Mouse (Mus musculus) hindbrain, embryonic 14.5 days (tissue): Measurements from ENCODE around the gene Hes6. TPM values are rescaled to one million over a fixed set of nuclear protein-coding genes. Genes with fewer than 3 reads are reported as not detected.
A peak's percentile ranks its signal among the peaks of the same experiment; 100 is the strongest.

Experiments used
- ATAC-seq: fragments of 200-750 bp; cut with Nextera tagmentation; 2 replicates; pipeline ENCODE4 v1.8.0; 2017; ENCODE audit warnings: moderate number of reproducible peaks, mild to moderate bottlenecking, moderate TSS enrichment, moderate library complexity; ENCODE audit not compliant: low FRiP score
- DNase-seq: peaks from one replicate; pipeline ENCODE4 v3.0.0-alpha.2; 2015; ENCODE audit warnings: low spot score
- H3K27ac ChIP-seq: fragments of 300-500 bp; sonication (generic); 2 replicates; pipeline ENCODE4 v1.5.1; 2014; ENCODE audit warnings: mild to moderate bottlenecking, moderate library complexity
- H3K27me3 ChIP-seq: fragments of 300-500 bp; sonication (generic); 2 replicates; pipeline ENCODE4 v1.6.1; 2014; ENCODE audit warnings: mild to moderate bottlenecking, low read length, mixed read lengths; ENCODE audit not compliant: control insufficient read depth, insufficient read depth
- H3K36me3 ChIP-seq: fragments of 300-500 bp; sonication (generic); replicated peaks from 2 replicates; pipeline ENCODE4 v1.6.1; 2014; ENCODE audit not compliant: control insufficient read depth, insufficient read depth
- H3K4me1 ChIP-seq: fragments of 300-500 bp; sonication (generic); replicated peaks from 2 replicates; pipeline ENCODE4 v1.6.1; 2014; ENCODE audit warnings: antibody characterized with exemption, low read length, mixed read lengths; ENCODE audit not compliant: control insufficient read depth, insufficient read depth
- H3K4me2 ChIP-seq: fragments of 300-500 bp; sonication (generic); replicated peaks from 2 replicates; pipeline ENCODE4 v1.6.1; 2014; ENCODE audit warnings: mild to moderate bottlenecking, moderate library complexity
- H3K4me3 ChIP-seq: fragments of 300-500 bp; sonication (generic); replicated peaks from 2 replicates; pipeline ENCODE4 v1.5.1; 2014; ENCODE audit warnings: mild to moderate bottlenecking, low read length
- H3K9ac ChIP-seq: fragments of 300-500 bp; sonication (generic); 2 replicates; pipeline ENCODE4 v1.6.1; 2014
- H3K9me3 ChIP-seq: fragments of 300-500 bp; sonication (generic); 2 replicates; pipeline ENCODE4 v1.6.1; 2016; ENCODE audit warnings: low read length; ENCODE audit not compliant: control insufficient read depth
- WGBS: fragments of 180-500 bp; shearing (Covaris S2); extraction: QIAGEN DNeasy Blood & Tissue Kit; methylation state at CpG from one replicate; pipeline ENCODE4 v1.1.7; 2014; 5-methylcytosine and 5-hydroxymethylcytosine counted together
- polyA plus RNA-seq: library from polyadenylated mRNA; unstranded; fragments of >200 nt; fragmentation: Nextera tagmentation; extraction: Ambion mirVana; gene quantifications from 2 replicates; pipeline ENCODE4 v1.2.1, GENCODE M21; 2014

Gene Hes6
- polyA plus RNA-seq, 1 experiment from 2014 or later = 125 TPM

DNA sequence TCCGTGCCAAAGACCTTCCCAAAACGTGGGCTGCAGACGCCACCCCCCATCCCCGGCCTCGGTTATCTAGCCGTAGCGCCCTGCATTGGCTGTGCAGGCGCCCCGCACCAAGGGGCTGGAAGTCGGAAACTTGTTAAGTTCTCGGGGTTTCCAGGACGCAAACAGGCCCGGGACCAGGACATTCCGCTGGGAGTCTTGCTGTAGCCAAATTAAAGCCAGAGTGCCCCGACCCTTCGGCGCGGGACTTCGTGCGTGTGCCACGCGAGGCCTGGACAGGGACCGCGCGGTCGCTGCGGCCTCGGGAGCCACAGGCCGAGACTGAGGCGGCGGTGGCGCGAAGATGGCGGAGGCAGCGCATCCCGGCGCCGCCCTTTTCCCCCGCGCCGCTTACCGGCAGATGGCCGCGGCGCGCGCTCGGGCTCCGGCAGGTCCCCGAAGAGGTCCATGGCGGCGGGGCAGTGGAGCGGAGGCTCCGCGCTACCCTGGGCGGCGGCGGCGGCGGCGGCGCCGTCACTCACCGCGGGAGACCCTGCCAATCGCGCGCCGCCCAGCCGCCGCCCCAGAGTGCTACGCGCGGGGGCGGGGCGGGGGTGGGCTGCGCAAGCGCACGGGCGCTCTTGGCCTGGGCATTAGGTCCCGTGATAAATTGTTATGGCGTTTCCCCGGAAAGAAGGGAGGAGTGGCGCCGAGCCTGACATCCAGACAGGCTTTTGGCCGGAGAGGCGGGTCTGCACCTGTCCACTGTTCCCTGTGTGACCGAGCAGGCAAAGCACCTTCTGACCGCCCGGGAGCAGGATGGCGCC lies 15.4 kb downstream of the Hes6 start, which contains the start of gene Ilkap:
Gene Ilkap (minus strand): TSS at position 556 of the 803 bp plus-strand sequence.
- Histone ChIP-seq H3K27ac (peak within 1 kb of the TSS; percentile 92), H3K4me1 (peaks cover 27% of the 10 kb centered on the region), H3K36me3 (peaks cover 9% of the 10 kb centered on the region), H3K4me3 (peak within 1 kb of the TSS; percentile 89), H3K9ac (peak within 1 kb of the TSS; percentile 86), H3K9me3 (no peaks in the 10 kb centered on the region), H3K27me3 (no peaks in the 10 kb centered on the region), H3K4me2 (peak within 1 kb of the TSS; percentile 89)
- ATAC-seq (peak; percentile 98), DNase-seq (peak; percentile 86)
- WGBS = under 1% methylated on average over 73 of the region's 91 CpGs

DNA sequence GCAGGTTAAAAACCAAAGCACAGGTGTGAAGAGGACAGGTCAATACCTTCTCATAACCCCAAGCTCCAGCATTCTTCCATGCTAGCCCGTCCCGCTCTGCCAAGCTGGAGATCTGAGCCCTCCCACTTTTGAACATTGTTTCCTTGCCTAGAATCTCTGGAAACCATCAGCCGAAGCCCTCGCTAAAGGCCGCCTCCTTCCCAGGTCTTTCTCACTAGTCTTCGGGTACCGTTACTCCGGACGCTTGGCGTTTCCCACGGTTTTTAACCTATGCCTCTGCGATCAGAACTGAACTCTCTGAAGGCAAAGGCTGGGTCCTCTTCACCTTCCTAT lies 15.9 kb downstream of the Hes6 start:
- Histone ChIP-seq H3K4me3 (peak overlapping the region; percentile 89), H3K4me1 (peaks cover 27% of the 10 kb centered on the region), H3K9me3 (no peaks in the 10 kb centered on the region), H3K4me2 (peak overlapping the region; percentile 89), H3K36me3 (peaks cover 9% of the 10 kb centered on the region), H3K9ac (peak overlapping the region; percentile 86), H3K27ac (peak overlapping the region; percentile 92), H3K27me3 (no peaks in the 10 kb centered on the region)
- DNase-seq (no peak), ATAC-seq (no peak)
- WGBS = 3% methylated on average over 12 of the region's 12 CpGs

DNA sequence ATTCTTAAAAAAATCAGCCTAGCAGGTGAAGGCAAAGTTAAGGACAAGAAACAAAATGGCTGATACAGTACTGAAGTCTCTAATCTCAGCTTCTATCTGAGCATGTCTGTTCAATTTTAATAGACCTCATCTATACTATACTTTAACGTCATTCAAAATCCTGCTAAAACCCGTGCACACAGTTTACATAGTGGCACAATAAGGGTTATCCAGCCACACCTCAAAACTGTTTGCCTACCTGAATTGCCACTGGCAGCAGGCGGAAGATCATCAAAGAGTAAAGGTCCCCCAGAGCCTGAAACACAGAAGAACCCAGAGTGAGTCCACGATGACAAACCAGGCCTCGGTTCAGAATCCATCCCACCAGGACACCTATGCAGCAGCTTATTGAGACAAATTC lies 23.5 kb downstream of the Hes6 start:
- Histone ChIP-seq H3K4me2 (no peak overlapping the region), H3K4me3 (no peak overlapping the region), H3K9me3 (no peaks in the 10 kb centered on the region), H3K9ac (no peak overlapping the region), H3K27me3 (no peaks in the 10 kb centered on the region), H3K4me1 (0 out of 2 replicates have a peak, but pooled peaks cover 3% of the 10 kb centered on the region), H3K36me3 (peaks cover 67% of the 10 kb centered on the region), H3K27ac (no peak overlapping the region)
- ATAC-seq (no peak), DNase-seq (no peak)
- 98% methylated on average over 5 of the region's 5 CpGs for WGBS

DNA sequence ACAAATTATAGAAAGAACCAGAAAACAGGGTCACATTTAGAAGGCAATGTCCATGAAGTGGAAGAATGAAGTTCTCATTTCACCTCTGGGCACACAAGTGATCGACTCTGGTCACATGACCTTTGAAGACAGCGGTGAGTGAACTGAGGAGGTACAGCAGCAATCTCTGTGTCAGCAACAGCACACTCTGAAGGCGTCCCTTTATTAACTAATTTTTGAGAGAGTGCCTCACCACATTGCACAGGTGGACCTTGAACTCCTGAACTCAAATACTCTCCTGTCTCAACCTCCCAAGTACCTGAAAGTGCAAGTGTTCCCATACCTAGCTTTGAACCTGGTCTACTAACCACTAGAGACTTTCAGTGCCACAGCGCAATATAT lies 32.8 kb downstream of the Hes6 start:
- H3K4me3 ChIP-seq = no peak overlapping the region
- H3K4me1 ChIP-seq = no peaks in the 10 kb centered on the region
- H3K27ac ChIP-seq = no peak overlapping the region
- H3K27me3 ChIP-seq = no peaks in the 10 kb centered on the region
- peaks cover 96% of the 10 kb centered on the region for H3K36me3 ChIP-seq
- H3K9me3 ChIP-seq = no peaks in the 10 kb centered on the region
- no peak overlapping the region for H3K4me2 ChIP-seq
- H3K9ac ChIP-seq = no peak overlapping the region
- WGBS = 95% methylated on average over 4 of the region's 4 CpGs
- ATAC-seq (no peak), DNase-seq (no peak)

DNA sequence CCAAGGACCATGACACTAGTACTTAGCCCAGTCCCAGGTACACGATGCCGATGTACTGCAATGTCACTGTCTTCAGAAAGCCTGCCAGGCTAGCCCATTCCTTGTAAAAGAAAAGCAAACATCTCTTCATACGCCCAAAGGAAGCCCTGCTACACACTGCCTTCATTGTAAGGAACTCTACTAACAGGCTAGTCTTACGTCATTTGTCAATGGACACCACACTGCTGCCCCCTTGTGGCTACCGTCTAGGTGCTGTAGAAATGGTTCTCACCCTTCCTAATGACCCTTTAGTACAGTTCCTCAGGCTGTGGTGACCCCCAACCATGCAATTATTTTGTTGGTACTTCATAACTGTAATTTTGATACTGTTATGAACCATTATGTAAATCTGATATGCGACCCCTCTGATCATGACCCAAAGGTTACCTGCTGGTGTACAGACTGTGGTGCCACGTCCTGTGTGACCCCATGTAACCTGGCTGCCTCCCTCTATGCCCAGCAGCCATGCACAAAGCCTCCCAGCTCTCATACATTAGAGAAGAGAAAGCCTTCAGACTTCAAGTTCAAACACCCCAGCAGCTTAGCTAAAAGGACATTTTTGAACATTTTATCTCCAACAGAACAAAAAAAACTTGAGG lies 33.3 kb downstream of the Hes6 start:
- no peak overlapping the region for H3K4me2 ChIP-seq
- no peak overlapping the region for H3K4me3 ChIP-seq
- no peaks in the 10 kb centered on the region for H3K4me1 ChIP-seq
- DNase-seq = peak; percentile 83
- H3K9ac ChIP-seq = no peak overlapping the region
- no peaks in the 10 kb centered on the region for H3K27me3 ChIP-seq
- peak; percentile 48; the same call in 1 of the 2 replicates for ATAC-seq
- no peak overlapping the region for H3K27ac ChIP-seq
- 61% methylated on average over 7 of the region's 7 CpGs for WGBS
- H3K9me3 ChIP-seq = no peaks in the 10 kb centered on the region
- peaks cover 96% of the 10 kb centered on the region for H3K36me3 ChIP-seq

DNA sequence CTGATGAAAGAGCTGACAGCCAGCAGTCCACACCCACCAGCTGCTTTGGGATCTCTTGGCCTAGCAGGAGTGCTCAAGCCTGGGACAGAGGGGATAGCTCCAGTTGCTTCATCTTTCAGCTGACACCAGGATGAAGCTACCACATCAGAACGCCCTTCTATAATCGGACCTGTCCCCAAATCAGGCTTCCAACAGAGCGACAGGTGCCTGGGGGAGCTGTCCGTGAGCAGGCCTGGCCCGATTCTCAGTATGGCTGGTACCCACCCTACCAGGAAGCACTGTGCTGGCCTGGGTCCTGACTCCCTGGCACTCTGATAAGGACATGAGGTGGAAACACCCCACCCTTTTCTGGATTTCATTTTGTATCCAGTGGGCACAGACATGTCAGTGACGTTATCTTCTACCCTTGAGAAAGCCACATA lies 40.4 kb downstream of the Hes6 start:
- Histone ChIP-seq H3K4me2 (no peak overlapping the region), H3K27ac (no peak overlapping the region), H3K9ac (no peak overlapping the region), H3K4me3 (no peak overlapping the region), H3K27me3 (no peaks in the 10 kb centered on the region), H3K4me1 (no peaks in the 10 kb centered on the region), H3K9me3 (no peaks in the 10 kb centered on the region), H3K36me3 (peaks cover 90% of the 10 kb centered on the region)
- DNase-seq = no peak
- ATAC-seq = no peak
- 94% methylated on average over 6 of the region's 6 CpGs for WGBS

DNA sequence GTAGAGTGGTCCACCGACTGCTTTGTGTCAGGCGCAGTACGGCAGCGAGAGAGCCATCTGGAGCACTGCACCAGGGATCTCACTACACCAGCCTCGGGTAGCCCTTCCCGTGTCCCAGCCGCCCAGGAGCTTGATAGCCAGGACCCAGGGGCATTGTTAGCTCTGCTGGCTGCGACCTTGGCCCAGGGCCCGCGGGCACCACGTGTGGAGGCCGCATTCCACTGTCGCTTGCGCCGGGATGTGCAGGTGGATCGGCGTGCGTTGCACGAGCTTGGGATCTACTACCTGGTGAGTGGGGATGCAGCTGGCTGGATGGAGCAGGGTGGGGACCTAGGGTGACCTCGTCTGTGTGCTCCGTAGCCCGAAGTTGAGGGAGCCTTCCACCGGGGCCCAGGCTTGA lies 43.8 kb downstream of the Hes6 start:
- no peak overlapping the region for H3K4me3 ChIP-seq
- peaks cover 57% of the 10 kb centered on the region for H3K36me3 ChIP-seq
- no peak for ATAC-seq
- H3K27ac ChIP-seq = no peak overlapping the region
- H3K27me3 ChIP-seq = peaks cover 12% of the 10 kb centered on the region
- no peak overlapping the region for H3K9ac ChIP-seq
- H3K4me2 ChIP-seq = no peak overlapping the region
- DNase-seq = no peak
- H3K4me1 ChIP-seq = no peaks in the 10 kb centered on the region
- 81% methylated on average over 22 of the region's 23 CpGs for WGBS
- H3K9me3 ChIP-seq = no peaks in the 10 kb centered on the region

DNA sequence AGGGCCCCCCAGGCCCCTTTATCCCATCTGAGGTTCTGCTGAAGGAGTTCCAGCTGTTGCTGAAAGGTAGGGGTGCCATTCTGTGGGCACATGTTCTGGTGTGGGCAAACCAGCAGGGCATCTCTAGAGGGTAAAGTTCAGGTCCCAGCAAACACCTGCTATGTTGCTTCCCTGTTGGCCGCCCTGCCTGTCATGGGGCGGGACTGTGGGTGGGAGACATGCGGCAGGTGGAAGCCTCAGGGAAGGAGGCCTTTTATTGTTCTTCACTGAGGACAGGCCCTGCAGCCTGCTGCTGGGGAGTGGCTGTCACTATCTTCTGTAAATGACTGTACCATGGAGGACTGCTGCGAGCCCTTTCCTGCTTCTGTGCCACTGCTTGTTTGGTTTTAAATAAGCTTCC lies 44.4 kb downstream of the Hes6 start:
- no peak overlapping the region for H3K4me3 ChIP-seq
- H3K27ac ChIP-seq = no peak overlapping the region
- H3K36me3 ChIP-seq = peaks cover 50% of the 10 kb centered on the region
- H3K9me3 ChIP-seq = peaks cover 2% of the 10 kb centered on the region; the same call in 1 of the 2 replicates
- no peak overlapping the region for H3K9ac ChIP-seq
- WGBS = 66% methylated on average over 4 of the region's 4 CpGs
- H3K4me1 ChIP-seq = no peaks in the 10 kb centered on the region
- ATAC-seq = no peak
- no peak overlapping the region for H3K4me2 ChIP-seq
- H3K27me3 ChIP-seq = peaks cover 12% of the 10 kb centered on the region
- no peak for DNase-seq

DNA sequence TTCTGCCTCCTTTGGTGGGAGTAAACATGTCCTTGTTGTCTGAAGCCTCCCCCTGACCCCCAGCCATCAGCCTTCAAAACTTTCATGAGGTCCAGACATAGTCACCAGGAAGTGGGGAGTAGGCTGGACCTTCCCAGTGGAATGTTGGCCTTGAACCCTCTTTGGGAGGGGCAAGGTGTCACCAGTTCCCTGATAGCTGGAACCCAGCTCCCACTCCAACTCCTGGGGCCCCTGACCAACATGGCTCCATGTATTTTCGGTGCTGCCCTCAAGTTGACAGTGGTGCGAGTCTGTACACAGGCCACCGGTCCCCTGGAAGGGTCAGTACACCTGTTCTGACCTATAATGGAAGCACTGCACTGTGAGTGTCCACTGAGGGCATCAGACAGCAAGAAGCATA lies 46.5 kb downstream of the Hes6 start:
- DNase-seq (no peak), ATAC-seq (no peak)
- peaks cover 12% of the 10 kb centered on the region for H3K27me3 ChIP-seq
- no peak overlapping the region for H3K9ac ChIP-seq
- no peak overlapping the region for H3K27ac ChIP-seq
- no peak overlapping the region for H3K4me2 ChIP-seq
- no peaks in the 10 kb centered on the region for H3K4me1 ChIP-seq
- H3K36me3 ChIP-seq = peaks cover 29% of the 10 kb centered on the region
- H3K9me3 ChIP-seq = peaks cover 9% of the 10 kb centered on the region; the same call in 1 of the 2 replicates
- no peak overlapping the region for H3K4me3 ChIP-seq
- 97% methylated on average over 3 of the region's 3 CpGs for WGBS
